Mouse (Mus musculus): ENCODE data around the gene Lamp2. TPM values are rescaled to one million over a fixed set of nuclear protein-coding genes. Genes with fewer than 3 reads are reported as not detected.

The Lamp2 gene
- polyA plus RNA-seq, 1 experiment from 2014 or later: 185 TPM

Other genes with a start within 250 kb of the Lamp2 start
- gene Tmem255a, start 204.0 kb downstream of the Lamp2 start, polyA plus RNA-seq (2014; fragmentation: Nextera tagmentation; extraction: Ambion mirVana): 44.9 and 48.6 TPM in 2 replicates
- 24.9 and 41.9 TPM in 2 replicates for gene Atp1b4, start 140.3 kb downstream of the Lamp2 start, polyA plus RNA-seq (2014; fragmentation: Nextera tagmentation; extraction: Ambion mirVana)
- 32.7 and 36.9 TPM in 2 replicates for gene Cul4b, start 119.7 kb upstream of the Lamp2 start, polyA plus RNA-seq (2014; fragmentation: Nextera tagmentation; extraction: Ambion mirVana)
- gene Mcts1, start 144.1 kb upstream of the Lamp2 start, polyA plus RNA-seq (2014; fragmentation: Nextera tagmentation; extraction: Ambion mirVana): 92.1 and 104 TPM in 2 replicates
- 33.8 and 34.9 TPM in 2 replicates for gene C1galt1c1, start 178.6 kb upstream of the Lamp2 start, polyA plus RNA-seq (2014; fragmentation: Nextera tagmentation; extraction: Ambion mirVana)

Data from embryonic facial prominence, embryonic 14.5 days (tissue).